Mouse (Mus musculus) left cerebral cortex, adult 11 months (tissue): ENCODE data around the gene Olfm4.

Experiments used
- DNase-seq: peaks from one replicate; pipeline ENCODE4 v3.0.0; 2022; ENCODE audit warnings: low spot score

The Olfm4 gene

DNA sequence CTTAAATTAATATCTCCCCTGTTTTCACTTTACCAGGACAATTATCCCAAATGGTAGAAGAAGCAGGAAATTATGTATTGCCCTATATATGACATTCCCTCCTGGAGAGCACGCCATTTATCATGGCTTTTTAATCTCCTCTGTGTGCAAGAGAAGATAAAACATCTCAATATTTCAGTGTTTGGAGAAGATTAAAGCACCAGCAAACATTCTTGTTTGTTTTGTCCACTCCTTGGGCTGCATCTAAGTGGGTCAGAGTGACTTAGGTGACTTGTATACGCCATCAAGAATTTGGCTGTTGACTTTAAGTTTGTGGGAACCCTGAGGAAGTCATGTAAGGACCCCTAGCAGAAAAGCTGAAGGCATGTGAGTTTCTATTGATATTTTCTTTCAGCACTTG is at the start of gene Olfm4:
Gene Olfm4 (plus strand): TSS at position 301 of the 400 bp plus-strand sequence.
- no peak for DNase-seq

GRCm38 (mm10) chr14:79934426-79934825 is 49.5 kb upstream of the Olfm4 start:
- DNase-seq, result no peak

GRCm38 (mm10) chr14:79936879-79937468 is 46.9 kb upstream of the Olfm4 start:
- no peak for DNase-seq

DNA sequence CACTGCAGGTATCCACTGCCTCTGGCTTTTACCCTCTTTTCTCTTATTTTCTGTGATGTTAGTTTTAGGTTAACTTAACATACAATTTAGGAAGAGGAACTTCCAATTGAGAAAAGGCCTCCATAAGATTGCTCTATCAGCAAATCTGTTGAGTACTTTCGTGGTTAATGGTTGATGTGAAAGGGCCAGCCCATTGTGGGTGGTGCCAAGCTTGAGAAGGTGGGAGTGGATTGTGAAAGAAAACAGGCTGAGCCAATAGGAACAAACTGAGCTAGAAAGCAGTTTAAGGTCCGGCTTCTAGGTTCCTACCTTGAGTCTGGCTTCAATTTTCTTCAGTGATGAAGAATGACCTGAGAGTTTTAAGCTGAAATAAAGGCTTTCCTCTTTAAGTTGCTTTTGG is 38.0 kb upstream of the Olfm4 start:
- DNase-seq, result no peak

- no peak for DNase-seq
These were observed 28.2 kb upstream of the Olfm4 start for GRCm38 (mm10) chr14:79955678-79956077.

DNA sequence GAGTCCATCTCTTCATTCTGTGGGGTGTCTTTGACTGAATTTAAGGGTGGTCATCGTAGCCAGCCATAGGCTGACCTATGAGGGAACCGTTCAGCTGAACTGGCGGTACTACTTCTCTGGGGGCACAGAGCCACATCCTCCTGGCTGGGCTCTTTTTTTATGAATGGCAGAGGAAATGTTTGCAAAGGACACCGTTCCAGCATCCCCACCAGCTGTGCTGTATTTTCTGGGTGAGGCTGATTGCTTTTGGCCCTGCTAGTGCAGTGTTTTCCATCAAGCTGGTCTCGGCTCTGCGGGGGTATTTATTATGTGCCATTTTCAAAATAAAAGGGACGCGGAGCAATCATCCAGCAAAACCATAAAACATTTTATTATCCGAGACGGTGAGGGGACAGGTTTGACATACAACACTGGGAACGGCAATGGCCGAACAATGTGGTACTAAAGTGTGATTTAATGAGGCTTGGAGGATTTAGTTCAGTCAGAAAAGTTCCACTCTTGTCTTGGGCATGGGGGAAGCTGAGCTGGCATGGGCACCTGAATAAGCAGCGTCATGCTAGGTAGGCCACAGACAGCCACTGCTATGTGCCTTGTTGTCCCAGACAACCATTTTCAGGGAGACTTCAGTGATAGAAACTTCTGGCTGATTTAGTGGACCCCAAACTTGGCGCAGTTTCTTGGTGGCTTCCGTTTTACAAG is 25.9 kb upstream of the Olfm4 start:
- DNase-seq, result no peak

DNA sequence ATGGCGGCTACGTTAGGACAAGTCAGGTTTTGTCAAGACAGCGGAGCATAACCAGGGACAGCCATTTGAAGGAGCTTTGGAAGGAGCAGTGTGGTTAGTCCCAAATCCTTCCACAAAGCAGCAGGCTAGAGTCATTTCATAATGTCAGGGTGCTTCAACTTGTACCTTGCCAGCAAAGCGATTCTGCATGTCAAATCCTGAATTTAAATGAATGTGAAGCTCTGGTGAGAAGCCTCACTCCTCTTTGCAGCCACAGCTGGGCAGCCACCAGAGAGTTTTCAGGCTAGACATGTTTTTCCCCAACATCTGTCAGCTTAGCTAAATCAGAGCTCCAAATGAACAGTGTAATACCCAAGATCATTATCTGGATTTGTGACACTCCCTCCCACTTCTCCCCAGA is 22.7 kb upstream of the Olfm4 start:
- no peak for DNase-seq

DNA sequence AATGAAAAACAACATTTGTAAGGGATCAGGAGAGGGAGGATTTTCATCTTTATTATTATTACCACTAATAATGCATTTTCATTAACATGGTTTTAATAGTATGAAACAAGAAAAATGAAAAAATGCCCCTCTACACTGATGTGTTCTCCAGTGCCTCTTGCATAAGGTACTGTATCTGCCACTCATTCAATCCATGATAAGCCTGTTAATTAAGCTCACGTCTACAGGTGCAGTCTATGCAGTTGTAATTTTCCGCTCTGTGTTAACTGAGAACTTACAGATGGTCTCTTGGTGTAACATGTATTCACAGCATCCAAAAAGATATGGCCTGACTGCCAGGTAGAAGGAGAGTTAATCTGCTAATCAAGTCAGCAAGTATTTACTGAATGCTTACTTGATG is 22.3 kb upstream of the Olfm4 start:
- DNase-seq, result no peak

DNA sequence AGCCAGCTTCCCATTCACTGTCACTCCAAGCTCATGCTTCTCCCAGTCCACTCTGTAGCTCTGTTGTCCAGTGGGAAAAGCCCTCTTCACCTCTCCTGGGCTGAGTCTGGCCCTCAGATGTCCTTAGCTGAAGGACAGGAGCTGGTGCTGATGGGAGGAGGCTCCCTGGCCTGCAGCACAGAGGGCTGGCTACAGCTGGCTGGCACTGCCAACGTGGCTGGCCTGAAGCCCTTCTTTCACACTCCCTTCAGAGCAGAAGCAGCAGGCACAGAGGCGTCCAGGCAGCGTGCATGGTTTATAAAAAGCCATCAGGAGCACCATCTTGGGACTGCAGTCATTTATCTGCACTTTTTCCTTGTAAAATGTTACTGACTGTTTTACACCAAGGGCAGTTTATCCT is 13.7 kb upstream of the Olfm4 start:
- no peak for DNase-seq

- no peak for DNase-seq
These were observed 12.7 kb upstream of the Olfm4 start for GRCm38 (mm10) chr14:79970928-79971738.

- DNase-seq, result no peak
These were observed 2.4 kb upstream of the Olfm4 start for GRCm38 (mm10) chr14:79981437-79981836.

- no peak for DNase-seq
These were observed 1.3 kb downstream of the Olfm4 start for GRCm38 (mm10) chr14:79985137-79985670.

DNA sequence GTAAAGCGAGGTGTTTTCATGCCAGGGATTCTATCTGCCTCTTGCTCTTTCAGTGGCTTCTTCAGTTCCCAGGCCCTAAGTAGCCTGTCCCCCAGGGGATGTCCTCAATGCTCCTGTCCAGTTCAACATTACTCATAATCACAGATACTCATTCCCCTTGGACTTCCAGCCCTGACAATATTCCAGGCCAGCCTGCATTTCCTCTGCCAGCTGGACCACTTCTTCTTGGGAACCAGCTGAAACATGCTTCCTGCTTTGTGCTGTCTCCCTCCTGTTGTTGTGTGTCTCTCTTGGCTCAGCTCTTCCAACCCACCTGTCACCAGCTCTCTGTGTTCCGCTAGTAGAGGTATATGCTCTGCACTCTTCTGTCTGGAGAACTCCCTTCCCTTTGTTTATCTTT is 1.8 kb downstream of the Olfm4 start:
- DNase-seq, result no peak

DNA sequence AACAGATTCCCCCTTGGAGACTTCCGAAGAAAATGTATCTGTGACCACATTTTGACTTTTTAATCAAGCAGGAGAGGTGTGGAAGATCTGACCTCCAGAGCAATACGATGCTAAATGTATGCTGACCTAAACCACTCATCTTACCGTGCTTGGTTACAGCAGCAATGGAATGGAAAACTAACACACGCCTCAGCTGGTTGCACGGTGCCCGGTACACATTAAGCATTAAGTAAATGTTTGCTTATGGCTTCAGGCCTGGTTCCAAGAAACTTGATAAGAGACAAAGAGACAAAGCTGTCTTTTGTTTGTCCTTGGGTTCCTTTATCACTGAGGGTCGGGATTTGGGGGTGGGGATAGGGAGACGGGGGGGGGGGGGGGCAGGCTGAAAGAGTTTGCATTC is 3.0 kb downstream of the Olfm4 start:
- no peak for DNase-seq

DNA sequence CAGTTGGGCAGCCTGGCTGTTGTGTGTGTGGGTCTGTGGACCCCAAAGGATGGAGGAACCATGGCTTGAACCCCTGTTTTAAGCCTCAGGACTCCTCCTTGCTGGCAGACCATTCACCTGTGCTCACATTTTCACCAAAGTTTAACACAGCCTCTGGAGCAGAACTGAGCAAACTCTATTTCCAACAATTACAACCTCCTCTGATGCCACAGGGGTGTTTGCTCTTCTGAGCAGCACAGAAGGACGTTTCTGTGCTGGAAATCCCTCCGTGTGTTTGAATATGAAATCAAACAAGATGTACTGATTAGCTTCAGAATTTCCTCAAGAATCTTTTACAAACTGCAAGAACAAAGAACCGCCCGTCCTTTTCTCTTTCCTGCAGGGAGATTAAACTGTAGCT is 5.9 kb downstream of the Olfm4 start:
- DNase-seq, result no peak

- no peak for DNase-seq
These were observed 6.7 kb downstream of the Olfm4 start for GRCm38 (mm10) chr14:79990547-79990946.

GRCm38 (mm10) chr14:79997534-79997933 is 13.7 kb downstream of the Olfm4 start:
- DNase-seq, result no peak

DNA sequence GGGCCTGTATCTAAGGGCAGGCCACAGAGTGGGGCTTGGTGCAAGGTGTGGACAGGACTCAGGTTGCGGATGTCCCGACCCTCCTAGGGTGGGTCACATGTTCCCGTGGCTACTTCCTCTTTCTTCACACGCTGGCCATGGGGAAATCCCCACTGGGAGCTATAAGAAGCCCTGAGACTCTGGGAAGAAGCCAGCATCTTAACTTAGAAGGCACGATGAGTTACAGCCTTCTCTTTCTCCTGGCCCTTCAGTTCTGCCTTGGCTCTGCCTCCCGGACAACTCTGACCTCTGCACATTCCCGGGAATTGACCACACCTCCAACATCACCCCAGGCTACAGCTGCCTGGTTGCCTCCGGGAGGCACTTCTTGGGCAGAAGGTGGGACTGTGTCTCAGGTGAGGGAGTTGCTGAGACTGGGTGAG is 16.2 kb downstream of the Olfm4 start:
- no peak for DNase-seq

DNA sequence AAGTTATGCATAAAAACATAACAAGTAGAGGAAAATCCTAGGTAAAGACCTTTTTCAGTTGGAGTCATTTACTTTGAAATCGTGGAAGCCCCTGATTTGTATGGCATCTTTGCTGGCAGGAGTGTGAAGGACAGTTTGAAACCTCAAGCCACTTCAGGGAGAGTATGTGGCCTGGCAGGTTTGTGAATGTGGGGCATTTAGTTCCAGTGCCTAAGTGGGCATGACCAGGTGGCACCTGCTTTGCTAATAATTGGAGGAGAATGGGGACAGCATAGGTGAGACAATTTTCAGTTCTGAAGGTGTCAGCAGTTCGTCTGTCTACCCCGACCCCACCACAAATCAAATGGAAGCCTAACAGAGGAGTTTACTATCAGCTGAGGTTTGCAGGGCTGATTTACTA is 23.8 kb downstream of the Olfm4 start:
- no peak for DNase-seq

- DNase-seq, result no peak
These were observed 26.5 kb downstream of the Olfm4 start for GRCm38 (mm10) chr14:80010426-80010825.

- no peak for DNase-seq
These were observed 31.1 kb downstream of the Olfm4 start for GRCm38 (mm10) chr14:80014966-80015365.

DNA sequence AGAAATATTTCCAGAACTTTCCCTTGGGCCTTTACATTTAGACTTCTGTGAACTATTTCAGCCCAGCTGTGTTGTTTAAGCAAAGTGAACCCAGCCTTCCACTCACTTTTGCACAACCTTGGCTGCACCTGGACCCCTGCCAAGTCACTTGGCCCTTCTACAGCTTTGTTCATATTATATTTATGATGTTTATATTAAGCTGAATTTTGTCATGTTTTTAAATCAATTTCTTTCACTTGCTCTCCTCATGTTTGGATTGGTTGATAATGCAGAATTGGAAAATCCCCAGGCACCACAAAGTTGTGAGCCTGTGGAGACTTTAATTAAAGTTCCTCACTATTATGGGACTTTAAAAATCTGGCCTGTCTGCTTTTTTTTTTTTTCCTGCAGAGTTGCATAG is 32.2 kb downstream of the Olfm4 start:
- no peak for DNase-seq

DNA sequence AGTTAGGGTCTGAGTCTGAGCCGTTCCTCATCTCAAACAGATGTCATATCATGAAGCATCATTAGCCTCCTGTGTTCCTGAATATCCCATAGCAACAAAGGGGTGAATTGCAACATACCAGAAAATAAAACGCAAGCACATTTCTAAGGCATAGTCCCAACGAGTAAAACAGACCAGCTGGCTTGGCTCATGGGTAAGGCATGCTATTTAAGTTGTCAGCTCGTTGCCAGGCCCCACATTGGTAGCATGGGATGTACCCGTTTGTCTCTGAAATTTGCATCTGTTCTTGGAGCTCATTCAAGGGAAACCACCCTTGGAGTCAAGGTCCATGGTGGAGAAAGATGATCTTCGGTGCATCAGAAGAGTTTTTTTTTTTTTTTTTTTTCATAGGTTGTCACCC is 42.2 kb downstream of the Olfm4 start:
- no peak for DNase-seq
